Comparison of ENCODE assay signal across 8 mouse cellular contexts in genomic region chr12:44209141-44209823, GRCm38 (mm10). TPM values are rescaled to one million over a fixed set of nuclear protein-coding genes. Genes with fewer than 3 reads are reported as not detected.
DNase-seq lines count a peak whose midpoint lies in the region; ATAC-seq and TF ChIP-seq lines count a peak whose summit lies in the region.

No protein-coding gene starts in this region.

- H3K4me3 ChIP-seq in thymus, adult 2 months (ENCODE audit: control insufficient read depth, insufficient read depth, low read length) = peak overlapping the region; percentile 68
- peak overlapping the region; percentile 90 for H3K4me3 ChIP-seq in heart, adult 2 months
- peak overlapping the region; percentile 100 for H3K4me3 ChIP-seq in midbrain, embryonic 16.5 days (ENCODE audit: low read depth, low read length)

- no peaks in the 10 kb centered on the region for H3K9me3 ChIP-seq in midbrain, embryonic 16.5 days (replicated peaks; ENCODE audit: control insufficient read depth, low read length, poor library complexity, severe bottlenecking)

- peak; percentile 14 for DNase-seq in thymus, adult 2 months
- no peak for DNase-seq in thymus, postnatal 36 days
- DNase-seq in cerebellum, postnatal 36 days = peak; percentile 31 to 32
- DNase-seq in heart, adult 2 months = peak in 1 of 2 experiments; percentile 53
- peak; percentile 83 for DNase-seq in kidney, adult 11 months
- DNase-seq in liver = peak; percentile 27
- peak; percentile 23 for DNase-seq in urinary bladder, adult 2 months (ENCODE audit: low spot score)

- no peak overlapping the region for H3K27ac ChIP-seq in thymus, adult 2 months (ENCODE audit: control insufficient read depth, insufficient read depth, low read length)
- H3K27ac ChIP-seq in heart, adult 2 months = peak overlapping the region; percentile 93
- H3K27ac ChIP-seq in midbrain, embryonic 16.5 days (ENCODE audit: low read length) = peak overlapping the region; percentile 89

- H3K79me2 ChIP-seq in heart, adult 2 months (replicated peaks; ENCODE audit: control insufficient read depth, insufficient read depth, low read length) = no peaks in the 10 kb centered on the region; the same call in 1 of the 2 replicates

- intact Hi-C loops in heart, adult 2 months (cut with DNase I) = no loop called here

- 1% methylated on average over 37 of the region's 37 CpGs for WGBS in thymus, adult 2 months
- WGBS in heart, adult 2 months = under 1% methylated on average over 37 of the region's 37 CpGs
- WGBS in midbrain, embryonic 16.5 days = 0% methylated on average over 37 of the region's 37 CpGs

- TF ChIP-seq POLR2A in thymus, adult 2 months (IDR thresholded peaks at IDR 0.05; ENCODE audit: control insufficient read depth, extremely low read depth, insufficient read depth, low read length, poor library complexity) = no peak
- TF ChIP-seq POLR2A in heart, adult 2 months (IDR thresholded peaks at IDR 0.05; ENCODE audit: insufficient read depth, low read depth, low read length) = no peak

- H3K9ac ChIP-seq in heart, adult 2 months (ENCODE audit: low read depth, low read length) = peak overlapping the region; percentile 92
- peak overlapping the region; percentile 84 for H3K9ac ChIP-seq in midbrain, embryonic 16.5 days (ENCODE audit: low read depth, low read length)

- 0 out of 2 replicates have a peak, but pooled peaks cover 4% of the 10 kb centered on the region for H3K36me3 ChIP-seq in thymus, adult 2 months (ENCODE audit: control insufficient read depth, insufficient read depth, low read length)
- peaks cover 9% of the 10 kb centered on the region for H3K36me3 ChIP-seq in heart, adult 2 months (ENCODE audit: control insufficient read depth, insufficient read depth, low read length)
- peaks cover 5% of the 10 kb centered on the region; the same call in 1 of the 2 replicates for H3K36me3 ChIP-seq in midbrain, embryonic 16.5 days (ENCODE audit: control insufficient read depth, insufficient read depth, low read length)

- no peak for ATAC-seq in midbrain, embryonic 16.5 days

- peak overlapping the region; percentile 95 for H3K4me2 ChIP-seq in midbrain, embryonic 16.5 days (ENCODE audit: low read length)

- H3K27me3 ChIP-seq in thymus, adult 2 months (ENCODE audit: control insufficient read depth, insufficient read depth, low read length) = no peaks in the 10 kb centered on the region
- no peaks in the 10 kb centered on the region for H3K27me3 ChIP-seq in heart, adult 2 months (ENCODE audit: control insufficient read depth, insufficient read depth, low read length)
- no peaks in the 10 kb centered on the region for H3K27me3 ChIP-seq in midbrain, embryonic 16.5 days (ENCODE audit: control insufficient read depth, insufficient read depth, low read depth, low read length)

- TF ChIP-seq EP300 in heart, adult 2 months (IDR thresholded peaks at IDR 0.05; ENCODE audit: insufficient read depth, low read depth, low read length) = no peak

- peak; percentile 6; the same call in 1 of the 2 replicates for TF ChIP-seq CTCF in thymus, adult 2 months (IDR thresholded peaks at IDR 0.05; ENCODE audit: borderline replicate concordance, control insufficient read depth, extremely low read depth, insufficient read depth, low read length, poor library complexity)
- TF ChIP-seq CTCF in heart, adult 2 months (IDR thresholded peaks at IDR 0.05) = peak; percentile 33

- H3K4me1 ChIP-seq in thymus, adult 2 months (replicated peaks; ENCODE audit: control insufficient read depth, insufficient read depth, low read length) = 0 out of 2 replicates have a peak, but pooled peaks cover 2% of the 10 kb centered on the region
- no peaks in the 10 kb centered on the region; the same call in 1 of the 2 replicates for H3K4me1 ChIP-seq in heart, adult 2 months (ENCODE audit: control insufficient read depth, insufficient read depth, low read length)
- H3K4me1 ChIP-seq in midbrain, embryonic 16.5 days (ENCODE audit: control insufficient read depth, insufficient read depth, low read length) = peaks cover 11% of the 10 kb centered on the region

RNA-seq across cellular contexts. Expression of gene Dnajb9, which starts 0.8 kb away (rescaled TPM):
- 1.9 and 2.4 TPM in 2 replicates for polyA plus RNA-seq in thymus, adult 2 months (2012; rRNA removed)
- total RNA-seq in heart, adult 2 months (2021) = 10 to 100 TPM; 42.7 to 51.3 TPM
- polyA plus RNA-seq in heart, adult 2 months (2012; rRNA removed) = 5.9 and 14.2 TPM in 2 replicates
- polyA plus RNA-seq in midbrain, embryonic 16.5 days (2015; fragmentation: Nextera tagmentation; extraction: Ambion mirVana) = 35.4 and 36.6 TPM in 2 replicates
- 17.3 and 20.5 TPM in 2 replicates for polyA plus RNA-seq in urinary bladder, adult 2 months (2012; rRNA removed)

RNA-seq across cellular contexts. Expression of gene Pnpla8, which starts 11.9 kb away (rescaled TPM):
- 8.1 and 10.5 TPM in 2 replicates for polyA plus RNA-seq in thymus, adult 2 months (2012; rRNA removed)
- 100 to 1,000 TPM; 132 to 162 TPM for total RNA-seq in heart, adult 2 months (2021)
- polyA plus RNA-seq in heart, adult 2 months (2012; rRNA removed) = 26.7 and 64.6 TPM in 2 replicates
- polyA plus RNA-seq in midbrain, embryonic 16.5 days (2015; fragmentation: Nextera tagmentation; extraction: Ambion mirVana) = 143 and 153 TPM in 2 replicates
- 46.2 and 48.0 TPM in 2 replicates for polyA plus RNA-seq in urinary bladder, adult 2 months (2012; rRNA removed)

Comparison
In these comparisons a context has a peak if more than half of its experiments do, and no peak if none do; other contexts are left out.
1. DNase-seq: peak in thymus, adult 2 months (single experiment), cerebellum, postnatal 36 days (2 of 2), kidney, adult 11 months (single experiment), liver (single experiment) and urinary bladder, adult 2 months (single experiment); none in thymus, postnatal 36 days (0 of 2).
2. Peak in every context shown above with its lines, with median percentiles within 50 percentile points of each other: H3K4me3 ChIP-seq.